Mouse (Mus musculus) embryonic facial prominence, embryonic 12.5 days (tissue): ENCODE results near the gene Hist1h2bj. TPM values are rescaled to one million over a fixed set of nuclear protein-coding genes. Genes with fewer than 3 reads are reported as not detected.

Experiments
- ATAC-seq: fragments of 200-750 bp; cut with Nextera tagmentation; 2 replicates; pipeline ENCODE4 v1.8.0; 2017; ENCODE audit not compliant: insufficient number of reproducible peaks, insufficient read depth, low FRiP score, low TSS enrichment
- H3K27ac ChIP-seq: fragments of 300-500 bp; sonication (generic); 2 replicates; pipeline ENCODE4 v1.5.1; 2016; ENCODE audit warnings: mild to moderate bottlenecking
- H3K27me3 ChIP-seq: fragments of 300-500 bp; sonication (generic); 2 replicates; pipeline ENCODE4 v1.6.1; 2016; ENCODE audit warnings: mild to moderate bottlenecking, moderate library complexity
- H3K36me3 ChIP-seq: fragments of 300-500 bp; sonication (generic); 2 replicates; pipeline ENCODE4 v1.6.1; 2016; ENCODE audit warnings: mild to moderate bottlenecking
- H3K4me1 ChIP-seq: fragments of 300-500 bp; sonication (generic); 2 replicates; pipeline ENCODE4 v1.6.1; 2016
- H3K4me2 ChIP-seq: fragments of 300-500 bp; sonication (generic); replicated peaks from 2 replicates; pipeline ENCODE4 v1.6.1; 2016; ENCODE audit warnings: mild to moderate bottlenecking, moderate library complexity
- H3K4me3 ChIP-seq: fragments of 300-500 bp; sonication (generic); 2 replicates; pipeline ENCODE4 v1.5.1; 2016; ENCODE audit warnings: mild to moderate bottlenecking
- H3K9ac ChIP-seq: fragments of 300-500 bp; sonication (generic); 2 replicates; pipeline ENCODE4 v1.6.1; 2016; ENCODE audit warnings: mild to moderate bottlenecking, moderate library complexity
- H3K9me3 ChIP-seq: fragments of 300-500 bp; sonication (generic); 2 replicates; pipeline ENCODE4 v1.6.1; 2016; ENCODE audit warnings: mild to moderate bottlenecking, moderate library complexity
- WGBS: fragments of 180-500 bp; shearing (Covaris S2); methylation state at CpG from one replicate; pipeline ENCODE4 v1.1.7; 2016; 5-methylcytosine and 5-hydroxymethylcytosine counted together
- polyA plus RNA-seq: library from polyadenylated mRNA; unstranded; fragments of >200 nt; fragmentation: Nextera tagmentation; extraction: Ambion mirVana; gene quantifications from 2 replicates; pipeline ENCODE4 v1.2.1, GENCODE M21; 2016

The Hist1h2bj gene
- polyA plus RNA-seq, 1 experiment from 2014 or later: 15.2 TPM

DNA sequence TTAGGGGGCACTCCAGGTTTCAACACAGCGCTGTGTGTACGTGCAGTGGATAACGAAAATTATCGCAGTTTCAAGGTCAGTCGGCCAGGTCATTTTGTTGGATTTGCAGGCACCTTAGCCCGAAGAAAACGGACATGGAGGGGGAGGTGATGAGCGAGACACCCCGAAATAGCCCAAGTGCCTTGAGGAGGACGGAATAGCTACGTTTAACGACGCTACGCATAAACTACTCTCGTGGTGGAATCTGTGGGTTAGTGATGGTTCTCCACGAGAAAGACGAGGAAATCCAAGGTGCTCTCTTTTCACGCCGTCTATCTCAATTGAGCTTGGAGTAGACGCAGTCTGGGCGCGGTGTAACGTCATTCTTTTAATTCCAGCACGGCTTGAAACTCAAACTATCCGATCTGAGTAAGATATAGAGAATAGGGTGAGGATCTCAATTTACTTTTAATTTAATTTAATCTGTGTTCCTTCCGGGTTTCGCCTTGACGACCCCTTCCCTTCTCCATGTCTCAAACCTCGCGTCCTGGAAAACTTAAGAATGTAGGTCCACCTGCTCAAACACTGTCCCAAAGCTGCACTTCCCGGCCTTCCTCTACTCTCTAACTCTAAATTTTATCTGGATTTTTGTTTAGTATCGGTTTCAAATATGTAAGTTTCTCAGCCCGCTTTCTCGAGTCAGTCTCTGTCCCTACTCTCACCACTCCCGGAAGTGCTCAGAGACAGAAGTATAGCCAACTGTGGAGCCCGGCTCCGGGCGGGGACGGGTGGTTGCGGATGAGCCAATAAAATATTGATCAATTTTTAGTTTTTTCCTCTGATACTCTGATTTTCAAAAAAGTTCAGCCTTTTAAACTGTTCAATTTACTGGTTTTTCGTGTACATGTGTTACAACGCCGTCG, 22.8 kb upstream of the Hist1h2bj start:
- no peaks in the 10 kb centered on the region for H3K9me3 ChIP-seq
- H3K9ac ChIP-seq: no peak overlapping the region
- WGBS: under 1% methylated on average over 44 of the region's 44 CpGs
- peak overlapping the region; percentile 43 for H3K4me3 ChIP-seq
- H3K4me2 ChIP-seq: peak overlapping the region; percentile 60
- no peaks in the 10 kb centered on the region for H3K36me3 ChIP-seq
- no peak for ATAC-seq
- peaks cover 26% of the 10 kb centered on the region for H3K27me3 ChIP-seq
- no peaks in the 10 kb centered on the region for H3K4me1 ChIP-seq
- no peak overlapping the region for H3K27ac ChIP-seq

- ATAC-seq: no peak
- Histone ChIP-seq H3K9ac (no peak overlapping the region), H3K36me3 (no peaks in the 10 kb centered on the region), H3K27me3 (peaks cover 21% of the 10 kb centered on the region), H3K4me1 (no peaks in the 10 kb centered on the region), H3K4me3 (peak overlapping the region; percentile 43), H3K9me3 (no peaks in the 10 kb centered on the region), H3K4me2 (peak overlapping the region; percentile 60), H3K27ac (no peak overlapping the region)
- WGBS: 0% methylated on average over 8 of the region's 8 CpGs
Measured at GRCm38 (mm10) chr13:22020901-22021339, 22.1 kb upstream of the Hist1h2bj start.

GRCm38 (mm10) chr13:22021581-22021980, 21.4 kb upstream of the Hist1h2bj start:
- no peaks in the 10 kb centered on the region for H3K9me3 ChIP-seq
- no peaks in the 10 kb centered on the region for H3K36me3 ChIP-seq
- H3K4me2 ChIP-seq: peak overlapping the region; percentile 60
- H3K27me3 ChIP-seq: peaks cover 21% of the 10 kb centered on the region
- peak overlapping the region; percentile 38; the same call in 1 of the 2 replicates for H3K9ac ChIP-seq
- H3K4me1 ChIP-seq: no peaks in the 10 kb centered on the region
- no peak for ATAC-seq
- H3K27ac ChIP-seq: no peak overlapping the region
- peak overlapping the region; percentile 43 for H3K4me3 ChIP-seq
- WGBS: under 1% methylated on average over 11 of the region's 11 CpGs

- Histone ChIP-seq H3K4me3 (peak overlapping the region; percentile 43), H3K27me3 (peaks cover 21% of the 10 kb centered on the region), H3K9me3 (no peaks in the 10 kb centered on the region), H3K4me2 (peak overlapping the region; percentile 60), H3K36me3 (no peaks in the 10 kb centered on the region), H3K27ac (no peak overlapping the region), H3K4me1 (no peaks in the 10 kb centered on the region), H3K9ac (no peak overlapping the region)
- no peak for ATAC-seq
- under 1% methylated on average over 9 of the region's 9 CpGs for WGBS
Measured at GRCm38 (mm10) chr13:22022241-22022640, 20.8 kb upstream of the Hist1h2bj start.

DNA sequence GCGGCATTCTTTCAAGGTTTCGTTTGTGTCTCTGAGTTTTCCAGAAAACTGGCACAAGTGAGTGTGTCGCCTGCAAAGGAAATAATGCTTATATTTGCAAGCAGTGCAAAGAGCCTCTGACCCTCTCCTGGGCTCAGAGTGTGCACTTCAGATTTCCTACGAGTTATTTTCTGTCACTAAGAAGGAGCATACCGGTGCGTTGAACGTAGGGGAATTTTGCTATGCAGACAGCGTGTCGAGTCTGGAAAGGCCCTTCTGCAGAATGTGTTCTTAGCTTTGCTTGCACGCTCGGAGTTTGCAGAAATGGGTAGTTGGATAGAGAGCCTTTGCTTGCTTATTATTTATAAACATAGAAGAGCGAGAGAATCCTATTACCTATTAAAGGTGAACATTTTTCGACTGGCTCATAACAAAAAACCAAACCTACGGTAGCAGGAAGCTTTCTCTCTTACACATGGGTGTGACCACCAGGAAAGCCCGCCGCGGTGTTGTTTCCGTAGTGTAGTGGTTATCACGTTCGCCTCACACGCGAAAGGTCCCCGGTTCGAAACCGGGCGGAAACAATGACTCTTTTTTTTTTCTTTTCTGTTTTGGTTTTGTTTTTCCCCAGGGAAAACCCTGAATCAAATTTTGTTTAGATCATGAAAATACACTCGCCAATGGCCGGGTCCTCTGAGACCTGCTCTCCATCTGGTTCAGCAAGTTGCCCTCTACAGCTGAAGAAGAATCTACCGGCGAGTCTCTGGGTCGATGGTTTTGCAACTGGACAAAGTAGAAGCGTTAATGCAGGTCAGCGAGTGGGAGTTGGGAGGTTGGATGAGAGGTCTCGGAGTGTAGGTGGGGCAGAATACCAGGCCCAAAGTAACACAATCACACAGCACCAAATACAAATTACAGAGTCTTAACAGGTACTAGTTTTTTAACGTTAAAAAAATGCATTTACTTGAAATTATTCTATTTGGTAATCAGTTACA, 16.7 kb upstream of the Hist1h2bj start:
- Histone ChIP-seq H3K36me3 (no peaks in the 10 kb centered on the region), H3K4me3 (peak overlapping the region; percentile 46), H3K27me3 (no peaks in the 10 kb centered on the region), H3K9ac (peak overlapping the region; percentile 42; the same call in 1 of the 2 replicates), H3K4me1 (no peaks in the 10 kb centered on the region), H3K4me2 (peak overlapping the region; percentile 55), H3K9me3 (no peaks in the 10 kb centered on the region), H3K27ac (no peak overlapping the region)
- ATAC-seq: no peak
- WGBS: 1% methylated on average over 35 of the region's 35 CpGs

DNA sequence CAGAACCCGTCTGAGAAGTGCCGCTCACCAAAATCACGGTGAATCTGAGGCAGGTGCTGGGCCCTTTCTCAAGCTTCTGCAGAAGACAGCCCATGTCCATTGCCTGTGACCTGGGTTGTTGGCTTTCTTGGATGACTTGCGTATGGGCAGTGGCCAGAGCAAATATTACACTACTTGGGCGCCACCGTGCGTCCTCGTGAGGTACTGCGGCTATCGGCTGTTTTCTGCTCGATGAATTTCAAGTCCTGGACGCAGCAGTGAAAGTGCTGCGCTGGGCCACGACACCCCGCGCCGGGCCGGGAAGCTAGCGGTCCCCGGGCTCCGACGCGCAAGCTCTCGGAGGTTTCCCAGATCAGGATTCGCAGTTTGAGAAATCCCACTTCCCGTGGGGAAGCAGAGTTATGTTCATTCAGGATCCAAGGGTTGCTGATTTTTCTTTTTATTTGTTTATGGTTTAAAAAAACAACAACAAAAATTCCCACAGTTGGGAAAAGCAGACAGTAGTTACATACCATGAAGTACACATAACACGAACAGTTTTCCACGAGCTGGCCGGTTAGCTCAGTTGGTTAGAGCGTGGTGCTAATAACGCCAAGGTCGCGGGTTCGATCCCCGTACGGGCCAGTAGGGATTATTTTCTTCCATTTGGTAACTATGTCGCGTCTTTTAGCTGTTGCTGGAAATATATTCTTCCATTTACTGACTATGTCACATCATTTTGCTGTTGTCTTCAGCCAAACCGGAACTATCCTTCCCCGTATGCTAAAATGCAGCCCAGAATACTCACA, 14.1 kb upstream of the Hist1h2bj start:
- H3K36me3 ChIP-seq: no peaks in the 10 kb centered on the region
- H3K4me1 ChIP-seq: peaks cover 2% of the 10 kb centered on the region; the same call in 1 of the 2 replicates
- H3K27ac ChIP-seq: peak overlapping the region; percentile 66; the same call in 1 of the 2 replicates
- H3K9me3 ChIP-seq: no peaks in the 10 kb centered on the region
- peak overlapping the region; percentile 63 for H3K9ac ChIP-seq
- H3K4me3 ChIP-seq: peak overlapping the region; percentile 46
- no peaks in the 10 kb centered on the region for H3K27me3 ChIP-seq
- ATAC-seq: 0 out of 2 replicates have a peak, but pooled peaks have one; percentile 29
- WGBS: 1% methylated on average over 40 of the region's 40 CpGs
- H3K4me2 ChIP-seq: peak overlapping the region; percentile 55

GRCm38 (mm10) chr13:22029928-22030327, 13.1 kb upstream of the Hist1h2bj start:
- Histone ChIP-seq H3K36me3 (no peaks in the 10 kb centered on the region), H3K4me1 (peaks cover 11% of the 10 kb centered on the region; the same call in 1 of the 2 replicates), H3K4me2 (no peak overlapping the region), H3K9me3 (no peaks in the 10 kb centered on the region), H3K27ac (no peak overlapping the region), H3K27me3 (no peaks in the 10 kb centered on the region), H3K9ac (no peak overlapping the region), H3K4me3 (no peak overlapping the region)
- no peak for ATAC-seq
- 23% methylated on average over 8 of the region's 8 CpGs for WGBS

- Histone ChIP-seq H3K4me3 (no peak overlapping the region), H3K36me3 (no peaks in the 10 kb centered on the region), H3K4me1 (peaks cover 11% of the 10 kb centered on the region; the same call in 1 of the 2 replicates), H3K27ac (no peak overlapping the region), H3K9me3 (no peaks in the 10 kb centered on the region), H3K27me3 (no peaks in the 10 kb centered on the region), H3K4me2 (no peak overlapping the region), H3K9ac (no peak overlapping the region)
- no peak for ATAC-seq
- 13% methylated on average over 4 of the region's 4 CpGs for WGBS
Measured at GRCm38 (mm10) chr13:22030493-22030892, 12.5 kb upstream of the Hist1h2bj start.

DNA sequence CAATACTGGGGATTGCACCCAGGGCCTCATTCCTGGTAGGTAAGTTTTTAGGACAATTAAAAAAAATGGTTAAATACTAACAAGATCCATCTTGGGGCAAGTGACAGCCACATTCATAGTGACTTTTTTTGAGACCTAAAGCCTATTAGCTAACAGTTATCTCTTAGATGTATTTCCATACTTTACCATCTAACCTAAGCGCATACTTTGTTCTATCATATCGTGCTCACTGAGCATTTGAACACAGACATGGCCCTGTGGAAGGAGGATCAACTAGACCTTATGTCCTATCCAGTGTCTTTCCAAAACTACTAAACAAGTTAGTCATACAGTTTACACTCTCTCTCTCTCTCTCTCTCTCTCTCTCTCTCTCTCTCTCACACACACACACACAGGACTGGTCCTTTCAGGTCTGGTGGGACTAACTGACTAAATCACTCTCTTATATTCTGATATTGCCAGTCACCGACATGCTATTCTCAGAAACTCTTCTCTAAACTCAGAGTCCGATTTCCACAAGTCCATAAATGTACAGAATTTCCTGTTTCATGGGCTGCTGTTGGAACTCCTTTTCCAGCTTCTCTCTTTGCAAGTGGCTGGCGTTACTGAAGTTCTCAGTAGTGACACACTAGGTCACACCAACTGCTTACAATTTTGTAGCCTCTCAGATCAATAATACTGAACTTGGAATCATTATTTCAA, 9.1 kb upstream of the Hist1h2bj start:
- Histone ChIP-seq H3K27ac (peak overlapping the region; percentile 91), H3K4me3 (peak overlapping the region; percentile 40), H3K9ac (peak overlapping the region; percentile 62), H3K9me3 (no peaks in the 10 kb centered on the region), H3K27me3 (no peaks in the 10 kb centered on the region), H3K4me1 (peaks cover 11% of the 10 kb centered on the region; the same call in 1 of the 2 replicates), H3K4me2 (peak overlapping the region; percentile 66), H3K36me3 (no peaks in the 10 kb centered on the region)
- 46% methylated on average over 5 of the region's 5 CpGs for WGBS
- no peak for ATAC-seq

GRCm38 (mm10) chr13:22034443-22035266, 8.4 kb upstream of the Hist1h2bj start:
- Histone ChIP-seq H3K4me3 (peak overlapping the region; percentile 40), H3K36me3 (no peaks in the 10 kb centered on the region), H3K4me1 (peaks cover 11% of the 10 kb centered on the region; the same call in 1 of the 2 replicates), H3K4me2 (peak overlapping the region; percentile 66), H3K9ac (peak overlapping the region; percentile 62), H3K27me3 (no peaks in the 10 kb centered on the region), H3K9me3 (no peaks in the 10 kb centered on the region), H3K27ac (peak overlapping the region; percentile 91)
- under 1% methylated on average over 14 of the region's 14 CpGs for WGBS
- no peak for ATAC-seq
